Mouse (Mus musculus): ENCODE measurements around the gene Hoxd3.

GRCm38 (mm10) chr2:74741979-74742277 is 30.2 kb downstream of the Hoxd3 start:
- TF ChIP-seq MXI1 (IDR thresholded peaks at IDR 0.05; ENCODE audit: low read depth, low read length) = no peak
- no peak for TF ChIP-seq CTCF (IDR thresholded peaks at IDR 0.05 in 2 of 3, conservative IDR thresholded peaks at IDR 0.05 in 1 of 3; ENCODE audit: control insufficient read depth in 1 of 3, insufficient read depth in 1 of 3, low read depth in 2 of 3, low read length in 3 of 3, poor library complexity in 1 of 3, severe bottlenecking in 1 of 3)
- TF ChIP-seq ZC3H11A (IDR thresholded peaks at IDR 0.05; ENCODE audit: low read depth, low read length) = no peak
